Mouse (Mus musculus) skeletal muscle tissue, adult 2 months (tissue): ENCODE results near the gene H2-DMb1.

ENCODE experiments used
- DNase-seq: peaks from one replicate; pipeline ENCODE4 v3.0.0-alpha.2; 2012; ENCODE audit warnings: low read depth, low spot score

The H2-DMb1 gene

GRCm38 (mm10) chr17:34123111-34123510 is 29.8 kb upstream of the H2-DMb1 start:
- no peak for DNase-seq

- no peak for DNase-seq
These were observed 29.4 kb upstream of the H2-DMb1 start for GRCm38 (mm10) chr17:34123518-34123917.

- DNase-seq, result no peak
These were observed 28.2 kb upstream of the H2-DMb1 start for GRCm38 (mm10) chr17:34124649-34125048.

GRCm38 (mm10) chr17:34126826-34127420 is 25.9 kb upstream of the H2-DMb1 start:
- DNase-seq, result no peak

GRCm38 (mm10) chr17:34127475-34127874 is 25.4 kb upstream of the H2-DMb1 start:
- DNase-seq, result no peak

- no peak for DNase-seq
These were observed 24.5 kb upstream of the H2-DMb1 start for GRCm38 (mm10) chr17:34128264-34128937.

- DNase-seq, result no peak
These were observed 23.7 kb upstream of the H2-DMb1 start for GRCm38 (mm10) chr17:34128944-34129791.

GRCm38 (mm10) chr17:34130073-34130947 is 22.6 kb upstream of the H2-DMb1 start:
- DNase-seq, result no peak

GRCm38 (mm10) chr17:34131911-34132310 is 21.0 kb upstream of the H2-DMb1 start:
- no peak for DNase-seq

- DNase-seq, result no peak
These were observed 19.6 kb upstream of the H2-DMb1 start for GRCm38 (mm10) chr17:34133289-34133688.

- DNase-seq, result no peak
These were observed 18.4 kb upstream of the H2-DMb1 start for GRCm38 (mm10) chr17:34134451-34134850.

- DNase-seq, result peak; percentile 99
These were observed 17.3 kb upstream of the H2-DMb1 start for GRCm38 (mm10) chr17:34135297-34136224.

GRCm38 (mm10) chr17:34137601-34138000 is 15.3 kb upstream of the H2-DMb1 start:
- DNase-seq, result no peak

- no peak for DNase-seq
These were observed 14.2 kb upstream of the H2-DMb1 start for GRCm38 (mm10) chr17:34138655-34139054.

- DNase-seq, result no peak
These were observed 13.5 kb upstream of the H2-DMb1 start for GRCm38 (mm10) chr17:34139416-34139815.

- no peak for DNase-seq
These were observed 12.6 kb upstream of the H2-DMb1 start for GRCm38 (mm10) chr17:34140240-34140639.

- DNase-seq, result no peak
These were observed 11.4 kb upstream of the H2-DMb1 start for GRCm38 (mm10) chr17:34141448-34141847.

GRCm38 (mm10) chr17:34142456-34143010 is 10.3 kb upstream of the H2-DMb1 start:
- DNase-seq, result no peak

GRCm38 (mm10) chr17:34143033-34143432 is 9.8 kb upstream of the H2-DMb1 start, which contains the start of gene H2-DMb2:
Gene H2-DMb2, plus strand, starts transcription at chr17:34143307.
- DNase-seq, result peak; percentile 73

- DNase-seq, result no peak
These were observed 9.4 kb upstream of the H2-DMb1 start for GRCm38 (mm10) chr17:34143461-34143860.
